Mouse (Mus musculus): ENCODE results near the gene Ap5z1.

Gene Ap5z1

DNA sequence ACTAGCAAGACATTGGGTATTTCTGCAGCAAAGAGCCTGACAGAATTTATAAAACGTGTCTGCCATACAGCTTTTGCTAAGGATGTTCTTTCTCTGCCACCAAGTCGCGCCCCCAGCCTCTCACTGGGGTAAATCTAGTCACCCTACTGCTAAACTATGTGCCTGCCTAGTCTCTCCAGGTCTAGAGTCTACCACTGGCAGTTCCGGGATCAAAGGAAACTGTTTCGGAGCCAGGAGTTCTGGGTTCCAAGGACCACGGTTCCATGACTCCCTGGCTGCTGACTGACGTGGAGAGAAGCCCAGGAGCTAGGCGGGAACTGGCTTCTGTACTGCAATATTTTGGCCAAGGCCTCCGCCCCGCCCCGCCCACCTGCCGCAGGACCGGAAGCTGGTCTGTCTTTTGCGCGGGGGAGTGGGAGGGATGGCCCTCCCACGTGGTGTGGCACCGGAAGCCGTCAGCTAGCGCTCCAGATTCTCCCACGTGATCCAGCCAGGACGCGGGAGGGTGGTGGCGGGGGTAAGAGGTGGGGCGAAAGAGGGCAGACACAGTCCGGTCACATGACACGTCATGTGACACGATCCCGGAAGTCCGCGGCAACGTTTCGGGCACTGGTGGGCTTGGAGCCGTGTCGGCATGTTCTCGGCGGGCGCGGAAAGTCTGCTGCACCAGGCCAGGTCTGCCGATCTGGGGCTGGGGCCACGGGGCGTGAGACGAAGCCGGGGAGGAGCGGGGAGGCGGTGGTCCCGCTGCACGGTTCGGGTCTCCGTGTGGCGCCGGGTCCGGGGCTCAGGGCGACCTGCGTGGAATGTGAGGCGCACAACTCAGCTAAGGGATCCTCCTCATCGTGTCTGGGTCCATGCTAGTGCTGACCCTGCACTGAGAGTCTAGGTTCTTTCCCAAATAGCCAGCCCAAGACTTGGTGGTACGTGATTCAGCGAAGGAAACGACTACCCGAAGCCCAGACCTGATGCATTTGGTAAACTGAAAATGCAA is at the start of gene Ap5z1:
Ap5z1 (plus strand) TSS at position 484 of the 994 bp plus-strand sequence.
- peak; percentile 95 for DNase-seq

DNA sequence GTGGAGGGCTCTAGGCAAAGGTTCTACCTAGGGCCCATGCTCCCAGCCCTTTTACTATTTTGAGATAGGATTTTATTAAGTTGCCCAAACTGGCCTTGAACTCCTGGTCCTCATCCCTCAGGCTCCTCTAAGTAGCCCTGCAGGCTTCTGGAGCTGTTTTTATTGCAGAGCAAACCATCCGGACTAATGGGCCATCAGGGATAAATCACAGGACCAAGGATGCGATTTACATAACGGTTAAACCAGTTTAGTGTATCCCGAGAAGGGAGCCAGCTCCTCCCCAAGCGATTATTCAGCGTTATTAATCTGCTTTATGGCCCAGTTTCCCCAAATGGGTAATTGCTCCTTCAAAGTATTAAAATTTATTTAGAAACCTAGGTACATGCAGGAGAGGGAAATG is 48.3 kb upstream of the Ap5z1 start:
- DNase-seq = no peak

DNA sequence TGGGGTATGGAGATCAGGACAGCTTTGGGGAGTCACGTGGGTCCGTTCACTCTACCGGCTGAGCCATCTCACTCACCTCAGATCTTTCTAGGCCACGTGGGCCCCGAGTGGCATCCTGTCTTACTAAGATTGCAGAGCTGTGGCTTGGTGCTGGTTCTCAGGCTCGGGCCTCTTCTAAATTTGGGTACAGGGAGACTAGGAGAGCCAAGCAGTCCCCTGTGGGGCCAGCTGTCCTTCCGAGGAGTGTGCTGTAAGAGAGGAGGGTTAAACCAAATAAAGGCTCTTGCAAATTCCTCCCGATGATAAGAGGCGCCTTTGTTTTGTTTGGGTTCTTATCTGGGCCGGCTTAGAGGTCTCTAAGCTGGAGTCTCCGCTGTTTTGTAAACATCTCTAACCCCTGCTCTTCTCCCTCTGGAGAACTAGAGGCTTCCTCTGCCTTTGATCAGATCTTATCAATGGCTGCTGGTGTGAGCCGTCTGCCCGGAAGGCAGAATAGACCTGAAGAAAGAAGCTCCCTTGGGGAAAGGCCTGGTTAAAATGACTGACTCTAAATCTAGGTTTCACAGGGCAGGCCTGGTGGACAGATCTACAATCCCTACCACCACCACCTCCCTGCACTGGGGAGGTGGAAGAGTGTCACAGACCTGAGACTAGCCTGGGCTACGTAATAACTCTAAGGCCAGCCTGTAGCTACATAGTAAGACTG is 47.5 kb upstream of the Ap5z1 start:
- DNase-seq = no peak

DNA sequence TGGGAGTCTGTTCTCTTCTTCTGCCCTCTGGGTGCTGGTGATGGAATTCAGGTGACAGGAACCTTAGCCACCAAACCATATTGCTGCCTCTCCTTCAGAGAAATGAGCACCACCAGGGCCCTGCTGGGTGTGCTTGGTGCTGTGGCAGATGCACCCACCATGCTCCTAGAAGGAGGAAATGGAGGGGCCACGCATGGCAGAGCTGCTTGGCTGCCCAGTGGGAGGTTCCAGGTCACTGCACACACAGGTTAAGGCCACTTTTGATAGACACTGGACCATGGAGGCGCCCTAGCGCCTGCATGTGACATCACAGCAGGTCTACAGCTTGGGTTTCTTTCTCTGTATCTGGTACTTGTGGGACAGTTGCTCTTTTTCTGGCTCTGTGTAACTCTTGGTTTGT is 46.6 kb upstream of the Ap5z1 start:
- DNase-seq = no peak

DNA sequence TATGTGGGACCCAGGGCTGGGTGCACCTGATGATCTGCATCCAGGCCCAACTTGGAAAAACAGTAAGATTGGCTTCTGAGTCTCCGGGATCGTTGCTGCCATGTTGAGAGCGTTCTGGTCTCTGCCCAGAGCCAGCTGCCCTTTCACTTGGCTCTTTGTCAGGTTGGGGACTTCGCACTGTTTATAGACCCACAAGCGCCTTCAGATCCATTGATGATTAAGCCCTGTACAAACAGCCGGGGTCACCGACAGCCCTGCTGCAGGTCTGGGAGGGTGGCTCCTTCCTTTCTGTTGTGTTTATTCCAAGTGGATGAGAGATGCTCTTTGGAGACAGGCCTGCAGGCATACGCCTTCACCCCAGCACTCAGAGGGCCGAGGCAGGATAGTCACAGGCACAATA is 45.9 kb upstream of the Ap5z1 start:
- no peak for DNase-seq

DNA sequence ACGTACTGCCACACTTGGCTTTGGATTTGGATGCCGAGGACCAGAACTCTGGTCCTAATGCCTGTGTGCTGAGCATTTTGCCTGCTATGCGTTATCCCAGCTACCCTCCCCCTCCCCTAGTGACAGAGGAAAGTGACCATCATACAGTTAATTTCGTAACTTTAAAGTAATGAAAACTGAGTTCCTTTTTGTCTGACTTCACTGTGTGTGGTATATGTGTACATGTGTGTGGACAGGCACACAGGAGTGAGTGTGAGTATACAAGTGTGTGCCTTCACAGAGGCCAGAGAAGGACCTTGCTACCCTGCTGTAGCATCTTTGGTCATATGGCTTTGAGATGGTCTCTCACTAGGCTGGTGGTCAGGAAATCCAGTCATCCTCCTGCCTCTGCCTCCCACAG is 45.3 kb upstream of the Ap5z1 start:
- DNase-seq = no peak

DNA sequence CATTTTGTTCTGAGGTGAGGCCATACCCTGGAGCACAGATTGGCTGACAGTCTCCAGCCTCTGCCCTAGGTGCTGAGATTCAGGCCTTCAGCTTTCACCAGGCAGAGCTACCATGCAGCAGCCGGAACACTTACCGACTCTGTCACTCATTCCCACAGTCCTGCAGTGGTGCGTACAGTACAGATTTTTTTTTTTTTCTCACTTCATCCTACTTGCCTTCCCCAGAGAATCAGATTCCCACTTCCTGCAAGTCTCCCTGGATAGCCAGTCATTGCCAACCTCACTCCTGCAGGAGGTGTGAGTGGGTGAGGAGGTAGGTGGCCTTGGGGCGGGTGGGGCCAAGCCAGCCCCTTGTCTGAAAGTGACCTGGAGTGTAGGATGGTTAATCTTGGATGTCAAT is 43.4 kb upstream of the Ap5z1 start:
- no peak for DNase-seq

DNA sequence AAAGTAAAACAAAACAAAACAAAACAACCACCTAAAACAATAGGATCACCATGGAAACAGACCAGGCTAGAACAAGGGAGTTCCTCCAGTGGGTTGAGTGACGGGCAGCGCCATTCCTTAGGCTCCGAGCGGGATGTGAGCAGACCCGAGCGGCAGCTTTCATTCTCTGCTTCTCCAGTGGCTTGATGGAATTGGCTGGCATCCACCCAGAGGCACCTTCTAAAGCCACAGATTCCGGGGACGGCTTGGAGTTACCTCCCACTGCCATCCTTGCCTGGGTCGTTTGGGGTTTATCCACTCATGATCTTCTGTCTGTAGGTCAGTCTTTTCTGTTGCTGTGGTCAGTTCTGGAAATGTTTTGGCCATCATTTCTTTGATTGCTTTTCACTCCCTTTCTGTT is 42.8 kb upstream of the Ap5z1 start:
- DNase-seq = no peak

DNA sequence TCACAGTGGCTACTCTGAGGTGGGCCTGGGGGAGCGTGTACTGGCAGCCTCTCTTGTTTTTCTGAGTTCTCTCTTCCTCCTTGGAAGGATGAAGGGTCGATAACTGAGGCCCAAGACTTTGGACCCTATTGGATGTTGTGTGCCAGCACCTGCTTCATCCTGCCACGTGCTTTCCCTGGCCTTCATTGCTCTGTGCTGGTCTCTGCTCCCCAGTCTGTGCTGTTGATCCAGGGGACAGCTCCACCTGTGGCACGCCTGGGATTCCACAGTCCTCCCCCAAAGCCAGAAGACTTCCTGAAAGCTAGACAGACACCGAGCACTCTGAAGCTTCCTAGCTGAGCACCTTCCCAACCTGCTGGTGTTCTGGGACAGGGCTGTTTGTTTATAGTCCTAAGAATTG is 41.9 kb upstream of the Ap5z1 start:
- no peak for DNase-seq

DNA sequence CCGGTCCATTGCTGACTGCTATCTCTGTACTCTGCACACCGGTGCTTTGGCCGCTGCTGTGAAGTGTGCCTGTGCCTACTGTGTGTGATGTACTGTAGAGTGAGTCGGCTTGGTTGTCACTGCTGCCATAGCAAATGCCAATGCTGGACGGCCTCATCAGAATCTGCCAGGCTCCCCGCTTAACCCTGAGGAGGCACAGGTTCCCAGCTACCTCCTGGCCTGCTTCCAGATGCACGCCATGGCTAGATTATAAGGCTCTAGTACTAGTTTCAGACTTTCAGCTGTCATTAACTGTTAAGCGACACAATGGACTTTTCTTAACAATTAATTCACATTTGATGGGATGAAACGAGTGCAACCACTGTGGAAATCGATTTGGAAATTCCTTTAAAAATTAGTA is 40.6 kb upstream of the Ap5z1 start:
- no peak for DNase-seq

DNA sequence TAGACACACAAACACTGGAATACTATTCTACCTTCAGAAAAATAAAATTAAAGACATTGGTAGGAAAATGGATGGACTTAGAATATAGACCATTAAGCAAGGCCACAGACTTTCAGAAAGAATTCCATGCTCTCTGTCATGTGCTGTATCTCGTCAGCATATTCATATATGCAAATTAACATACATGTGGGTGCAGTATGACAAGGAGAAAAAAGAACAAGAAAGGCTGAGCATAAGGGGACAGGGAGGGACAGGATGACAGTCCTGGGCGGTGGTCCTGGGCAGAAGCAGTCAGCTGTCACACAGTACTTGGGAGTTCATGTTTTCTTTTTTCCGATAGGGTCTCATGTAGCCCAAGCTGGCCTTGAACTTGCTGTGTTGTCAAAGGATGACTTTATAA is 40.0 kb upstream of the Ap5z1 start:
- DNase-seq = no peak

DNA sequence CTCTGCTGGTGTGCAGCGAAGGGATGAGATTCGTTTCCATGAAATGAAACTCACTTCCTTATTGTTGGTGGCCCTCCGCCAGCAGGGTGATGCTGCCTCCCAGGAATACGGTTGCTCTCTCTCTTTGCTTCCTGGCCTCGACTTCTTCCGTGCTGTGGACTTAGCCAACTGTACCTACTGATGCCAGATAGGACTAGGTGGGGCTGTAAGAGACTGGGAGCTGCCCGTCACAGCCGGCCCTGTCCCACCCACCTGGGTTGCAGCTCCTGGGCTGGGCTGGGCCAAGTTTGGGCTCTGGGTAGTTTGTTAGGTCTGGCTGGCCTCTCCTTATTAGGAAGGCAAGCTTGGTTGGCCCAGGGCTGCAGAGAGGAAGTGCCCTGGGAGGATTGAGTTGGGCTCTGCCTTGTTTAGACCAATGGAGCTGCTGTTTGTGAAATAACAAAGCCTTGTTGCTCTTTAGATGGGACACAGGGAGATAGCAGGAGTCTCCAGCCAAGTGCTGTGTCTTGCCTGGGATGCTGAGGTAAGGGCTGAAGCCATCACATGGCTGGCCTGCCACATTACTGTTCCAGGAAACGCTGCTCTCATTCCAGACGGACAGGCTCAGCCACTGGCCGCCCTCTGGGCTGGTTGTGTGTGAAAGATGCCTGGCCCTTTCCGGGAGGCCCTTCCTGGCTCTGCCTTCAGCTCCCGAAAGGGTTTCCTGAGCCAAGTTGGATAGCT is 39.0 kb upstream of the Ap5z1 start:
- peak; percentile 48 for DNase-seq

DNA sequence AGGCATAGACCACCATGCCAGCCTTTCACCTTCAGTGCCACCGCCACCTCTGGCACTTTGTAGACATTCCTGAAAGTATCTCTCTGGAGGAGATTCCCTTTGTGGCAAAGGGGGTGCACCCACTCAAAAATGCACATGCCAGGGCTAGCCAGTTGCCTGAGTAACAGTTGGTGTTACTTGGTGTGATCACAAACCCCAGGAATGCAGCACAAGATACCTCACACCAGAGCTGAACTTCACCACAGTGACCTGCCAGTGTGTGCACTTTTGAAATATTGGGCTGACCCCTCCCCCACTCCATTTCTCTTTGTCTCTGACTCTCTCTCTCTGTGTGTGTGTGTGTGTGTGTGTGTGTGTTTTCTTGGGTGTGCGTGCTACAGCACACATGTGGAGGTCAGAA is 37.3 kb upstream of the Ap5z1 start:
- DNase-seq = no peak

DNA sequence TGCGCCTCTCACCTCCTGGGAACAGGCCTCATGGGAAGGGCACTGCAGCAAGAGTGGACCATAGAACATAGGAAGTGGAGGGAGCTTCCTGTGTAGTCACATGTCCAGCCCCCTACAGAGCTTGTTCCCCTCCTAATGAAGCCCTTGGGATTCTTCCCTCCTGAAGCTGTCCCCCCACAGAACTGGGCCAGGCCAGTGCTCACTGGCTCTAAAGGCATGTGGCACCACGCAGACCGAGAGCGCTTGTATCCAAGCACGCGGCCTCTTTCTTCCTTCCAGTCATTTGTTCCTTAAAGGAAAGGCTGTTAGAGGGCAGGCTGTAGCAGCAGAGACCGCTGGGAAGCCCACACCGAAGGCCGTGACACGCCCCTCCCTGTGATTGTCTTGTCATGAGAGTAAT is 35.9 kb upstream of the Ap5z1 start:
- DNase-seq = no peak

DNA sequence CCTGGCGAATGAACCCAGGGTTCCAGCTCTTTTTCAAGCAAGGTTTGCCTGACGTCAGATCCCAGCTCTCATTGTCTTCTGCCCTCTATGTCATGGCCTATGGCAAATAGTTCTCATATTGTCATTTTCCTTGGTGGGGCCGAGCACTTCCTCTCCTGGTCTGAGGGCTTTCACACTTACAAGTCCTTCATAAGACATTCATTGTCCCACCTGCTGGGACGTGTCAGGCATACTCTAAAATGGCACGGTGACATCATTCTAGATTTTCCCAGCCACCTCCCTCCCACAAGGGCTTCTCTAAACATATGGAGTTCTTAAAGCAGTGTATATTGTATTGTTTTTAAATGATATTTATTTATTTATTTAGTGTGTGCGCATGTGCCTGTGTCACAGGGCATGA is 35.1 kb upstream of the Ap5z1 start:
- DNase-seq = no peak

DNA sequence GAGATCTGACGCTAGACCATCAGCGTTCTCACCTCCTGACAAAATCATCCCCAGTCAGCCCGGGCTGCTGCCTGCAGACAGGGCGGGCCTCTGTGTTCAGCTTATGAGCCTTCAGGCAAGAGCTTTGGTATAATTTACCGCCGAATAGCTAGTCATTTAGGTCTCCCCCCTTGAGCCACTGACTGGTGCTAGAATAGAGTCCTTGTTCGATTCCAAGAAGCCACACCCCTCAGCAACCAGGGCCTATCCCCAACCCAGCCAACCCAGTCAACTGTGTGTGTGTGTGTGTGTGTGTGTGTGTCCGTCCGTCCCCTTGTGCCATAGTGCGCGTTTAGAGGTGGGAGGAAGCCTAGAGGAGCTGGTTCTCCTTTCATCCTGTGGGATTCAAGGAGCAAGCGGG is 32.7 kb upstream of the Ap5z1 start:
- DNase-seq = no peak

DNA sequence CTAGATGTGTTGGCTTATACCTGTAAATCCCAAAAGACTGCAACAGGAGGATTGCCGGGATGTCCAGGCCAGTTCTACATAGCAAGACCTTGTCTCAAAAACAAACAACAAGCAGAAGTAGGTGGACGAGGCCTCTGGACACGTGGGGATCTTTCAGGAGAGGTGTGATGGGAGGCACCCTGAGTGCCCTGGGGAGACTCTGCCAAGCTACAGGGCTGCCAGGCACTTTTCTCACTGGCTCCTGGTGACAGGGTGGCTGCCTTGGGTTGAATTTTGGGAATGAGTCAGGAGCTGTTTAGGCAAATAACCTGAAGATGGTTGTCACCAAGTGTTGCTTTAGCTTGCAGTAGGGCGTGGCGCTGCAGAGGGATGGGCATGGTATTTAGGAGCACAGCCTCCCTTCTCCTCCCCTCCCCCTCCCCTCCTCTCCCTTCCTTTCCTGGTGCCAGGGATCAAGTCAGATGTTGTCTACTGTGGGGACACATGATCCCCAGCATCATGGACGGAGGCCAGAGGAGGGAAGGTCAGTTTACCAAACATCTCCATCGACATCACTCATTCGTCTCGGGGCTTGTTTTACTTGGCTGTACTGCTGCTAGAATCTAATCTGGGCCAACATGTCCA is 31.8 kb upstream of the Ap5z1 start:
- DNase-seq = no peak

DNA sequence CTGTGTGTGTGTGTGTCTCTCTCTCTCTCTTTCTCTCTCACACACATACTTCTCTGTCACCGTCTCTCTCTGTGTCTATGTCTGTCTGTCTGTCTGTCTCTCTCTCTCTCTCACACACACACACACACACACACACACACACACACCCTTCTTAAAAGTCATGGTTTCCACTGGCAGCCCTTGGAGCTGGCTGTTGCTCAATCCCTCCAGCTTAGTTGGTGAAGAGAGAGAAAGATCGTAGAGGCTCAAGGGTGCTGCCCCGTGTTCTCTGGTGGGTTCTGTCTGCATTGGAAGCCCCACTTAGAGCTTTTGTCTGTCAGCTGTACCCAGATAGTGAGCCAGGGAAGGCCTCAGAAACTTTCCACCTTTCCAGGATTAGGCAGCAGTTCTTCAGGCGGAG is 31.0 kb upstream of the Ap5z1 start:
- DNase-seq = no peak

DNA sequence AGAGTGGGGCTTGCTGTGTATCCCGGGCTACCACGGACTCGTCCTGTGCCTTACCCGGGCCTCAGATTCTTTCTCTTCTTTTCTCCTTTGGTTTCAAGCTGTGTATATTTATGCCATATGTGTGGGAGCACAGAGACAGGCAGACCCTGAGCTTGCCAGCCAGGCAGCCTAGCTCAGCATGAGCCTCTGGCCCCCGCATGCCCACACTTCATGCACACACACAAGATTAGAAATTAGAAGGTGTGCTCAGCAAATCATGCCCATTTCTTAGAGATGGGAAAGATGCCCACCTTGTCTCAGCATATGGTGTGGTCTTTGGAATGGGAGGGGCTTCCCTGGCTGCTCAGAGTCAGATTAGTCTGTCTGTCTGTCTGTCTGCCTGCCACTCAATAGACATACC is 29.7 kb upstream of the Ap5z1 start:
- DNase-seq = peak; percentile 80

DNA sequence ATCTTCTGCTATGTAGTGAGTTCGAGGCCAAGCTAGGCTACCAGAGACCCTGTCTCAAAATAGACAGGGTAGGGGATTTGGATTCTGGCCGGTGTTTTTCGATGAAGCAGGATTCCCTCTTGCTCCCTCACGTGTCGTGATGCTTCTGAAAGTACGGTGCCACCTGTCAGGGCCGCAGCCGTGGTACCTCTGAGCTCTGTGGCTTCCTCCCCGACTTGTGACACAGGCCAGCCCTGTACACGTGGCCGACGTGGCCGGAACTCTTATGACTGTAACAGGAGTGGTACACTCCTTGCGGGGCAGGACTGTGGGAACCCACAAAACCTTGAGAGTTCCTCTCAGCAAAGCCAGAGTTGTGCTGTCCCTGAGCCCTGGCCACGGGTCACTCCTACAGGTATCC is 28.0 kb upstream of the Ap5z1 start:
- no peak for DNase-seq

DNA sequence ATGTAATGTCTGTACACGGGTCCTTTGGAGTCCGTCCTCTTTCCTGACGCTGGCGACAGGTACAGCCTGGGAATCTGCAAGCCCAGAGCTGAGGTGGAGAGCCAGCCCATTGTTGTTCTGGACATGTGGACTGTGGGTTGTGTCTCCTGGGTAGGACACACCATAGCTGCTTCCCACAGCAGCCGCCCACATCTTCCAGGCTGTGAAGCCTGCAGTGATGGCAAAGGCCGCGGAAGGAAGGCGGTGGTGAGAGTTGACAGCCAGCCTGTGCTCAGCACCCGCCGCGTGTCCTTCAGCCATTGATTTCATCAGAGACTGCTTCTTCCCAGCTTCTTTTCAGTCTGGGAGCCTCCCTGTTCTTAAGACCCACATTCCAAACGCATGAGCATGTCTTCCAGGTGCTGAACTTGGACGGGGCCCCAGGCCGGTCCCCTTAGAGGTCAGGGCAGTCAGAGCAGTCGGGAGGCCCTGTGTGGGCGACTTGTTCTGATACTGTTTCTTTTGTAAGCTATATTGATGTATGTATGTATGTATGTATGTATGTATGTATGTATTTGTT is 25.3 kb upstream of the Ap5z1 start:
- peak; percentile 64 for DNase-seq

DNA sequence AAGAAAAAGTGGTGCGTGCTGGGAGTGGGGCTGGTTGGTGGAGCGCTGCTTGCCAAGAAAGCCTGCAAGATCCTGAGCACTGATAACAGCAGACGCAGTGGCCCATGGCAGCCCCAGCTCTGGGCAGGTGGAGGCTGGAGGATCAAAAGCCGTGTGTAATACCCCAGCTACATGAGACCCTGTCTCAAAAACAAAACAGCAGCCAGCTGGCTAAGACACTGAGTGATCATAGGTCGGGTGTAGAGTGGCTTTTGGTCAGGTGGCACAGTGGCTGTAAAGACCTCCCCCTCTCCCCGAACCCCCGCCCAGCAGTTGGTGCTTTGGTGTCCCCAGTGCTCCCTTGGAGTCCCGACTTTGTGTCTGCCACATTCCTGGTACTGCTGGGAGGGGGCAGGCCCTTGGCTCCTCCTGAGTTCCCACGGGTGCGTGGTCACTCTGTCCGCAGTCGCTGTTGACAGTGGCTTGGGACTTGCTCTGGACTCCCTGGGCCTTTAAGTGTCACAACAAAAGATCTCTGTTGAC is 23.8 kb upstream of the Ap5z1 start:
- peak; percentile 18 for DNase-seq
